Mouse (Mus musculus) midbrain, embryonic 12.5 days (tissue): ENCODE data around the gene Cubn. TPM values are rescaled to one million over a fixed set of nuclear protein-coding genes. Genes with fewer than 3 reads are reported as not detected.

ENCODE experiments used
- ATAC-seq: fragments of 200-750 bp; cut with Nextera tagmentation; 2 replicates; pipeline ENCODE4 v1.8.0; 2017; ENCODE audit warnings: low read depth, moderate TSS enrichment, moderate library complexity; ENCODE audit not compliant: low FRiP score
- H3K27ac ChIP-seq: fragments of 300-500 bp; sonication (generic); replicated peaks from 2 replicates; pipeline ENCODE4 v1.5.1; 2016; ENCODE audit warnings: mild to moderate bottlenecking
- H3K27me3 ChIP-seq: fragments of 300-500 bp; sonication (generic); 2 replicates; pipeline ENCODE4 v1.6.1; 2016; ENCODE audit warnings: mild to moderate bottlenecking
- H3K36me3 ChIP-seq: fragments of 300-500 bp; sonication (generic); 2 replicates; pipeline ENCODE4 v1.6.1; 2016
- H3K4me1 ChIP-seq: fragments of 300-500 bp; sonication (generic); 2 replicates; pipeline ENCODE4 v1.6.1; 2016
- H3K4me2 ChIP-seq: fragments of 300-500 bp; sonication (generic); replicated peaks from 2 replicates; pipeline ENCODE4 v1.6.1; 2016; ENCODE audit warnings: mild to moderate bottlenecking, moderate library complexity
- H3K4me3 ChIP-seq: fragments of 300-500 bp; sonication (generic); 2 replicates; pipeline ENCODE4 v1.5.1; 2016; ENCODE audit warnings: mild to moderate bottlenecking
- H3K9ac ChIP-seq: fragments of 300-500 bp; sonication (generic); replicated peaks from 2 replicates; pipeline ENCODE4 v1.6.1; 2016; ENCODE audit warnings: mild to moderate bottlenecking, moderate library complexity
- H3K9me3 ChIP-seq: fragments of 300-500 bp; sonication (generic); 2 replicates; pipeline ENCODE4 v1.6.1; 2016; ENCODE audit warnings: mild to moderate bottlenecking
- WGBS: fragments of 180-500 bp; shearing (Covaris S2); methylation state at CpG from one replicate; pipeline ENCODE4 v1.1.7; 2016; 5-methylcytosine and 5-hydroxymethylcytosine counted together
- polyA plus RNA-seq: library from polyadenylated mRNA; unstranded; fragments of >200 nt; fragmentation: Nextera tagmentation; extraction: Ambion mirVana; gene quantifications from 2 replicates; pipeline ENCODE4 v1.2.1, GENCODE M21; 2016

Gene Cubn
- polyA plus RNA-seq, 1 experiment from 2014 or later = 0.41 TPM

GRCm38 (mm10) chr2:13400831-13401230 is 90.8 kb downstream of the Cubn start:
- WGBS = 79% methylated on average over 6 of the region's 6 CpGs
- no peaks in the 10 kb centered on the region for H3K27me3 ChIP-seq
- H3K36me3 ChIP-seq = no peaks in the 10 kb centered on the region
- H3K4me2 ChIP-seq = no peak overlapping the region
- H3K9me3 ChIP-seq = no peaks in the 10 kb centered on the region
- no peak overlapping the region for H3K4me3 ChIP-seq
- no peak overlapping the region for H3K27ac ChIP-seq
- H3K4me1 ChIP-seq = peaks cover 28% of the 10 kb centered on the region
- H3K9ac ChIP-seq = no peak overlapping the region
- ATAC-seq = no peak

DNA sequence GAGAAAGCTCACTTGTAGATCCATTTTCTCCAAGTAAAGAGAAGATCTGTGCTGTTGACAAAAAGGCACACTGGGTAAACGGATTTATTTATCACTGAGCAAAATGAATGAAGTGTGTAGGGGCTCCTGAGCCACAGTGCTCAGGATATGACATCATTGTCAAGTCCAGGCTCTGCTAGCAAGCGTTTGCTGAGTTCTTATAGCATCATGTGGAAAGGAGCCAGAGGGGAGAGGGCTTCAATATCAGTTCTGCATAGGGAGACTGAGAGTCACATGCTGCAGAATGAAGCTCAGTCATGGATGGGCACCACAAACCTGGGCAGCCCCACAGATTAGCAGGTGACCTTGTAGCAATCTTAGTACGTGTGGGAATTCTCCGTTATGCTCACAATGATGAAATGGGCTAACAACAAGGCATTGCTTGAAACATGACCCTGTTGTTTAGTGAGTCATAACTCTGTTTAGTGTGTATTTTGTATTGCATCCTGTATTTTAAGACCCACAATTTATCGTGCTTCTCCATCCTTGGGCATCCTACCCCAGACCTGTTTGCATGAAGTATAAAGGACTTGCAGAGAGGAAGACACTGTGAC is 92.0 kb downstream of the Cubn start:
- peak overlapping the region; percentile 82 for H3K27ac ChIP-seq
- H3K36me3 ChIP-seq = no peaks in the 10 kb centered on the region
- 50% methylated on average over 5 of the region's 5 CpGs for WGBS
- H3K9ac ChIP-seq = no peak overlapping the region
- H3K9me3 ChIP-seq = no peaks in the 10 kb centered on the region
- no peak overlapping the region for H3K4me3 ChIP-seq
- H3K4me1 ChIP-seq = peaks cover 32% of the 10 kb centered on the region
- ATAC-seq = peak; percentile 71
- no peak overlapping the region; the same call in 1 of the 2 replicates for H3K4me2 ChIP-seq
- no peaks in the 10 kb centered on the region for H3K27me3 ChIP-seq

GRCm38 (mm10) chr2:13398955-13399354 is 92.7 kb downstream of the Cubn start:
- Histone ChIP-seq H3K4me1 (peaks cover 38% of the 10 kb centered on the region), H3K27ac (peak overlapping the region; percentile 82), H3K4me3 (no peak overlapping the region), H3K4me2 (no peak overlapping the region; the same call in 1 of the 2 replicates), H3K9ac (no peak overlapping the region), H3K27me3 (no peaks in the 10 kb centered on the region), H3K36me3 (no peaks in the 10 kb centered on the region), H3K9me3 (no peaks in the 10 kb centered on the region)
- WGBS = 7% methylated on average over 2 of the region's 2 CpGs
- peak; percentile 93 for ATAC-seq

DNA sequence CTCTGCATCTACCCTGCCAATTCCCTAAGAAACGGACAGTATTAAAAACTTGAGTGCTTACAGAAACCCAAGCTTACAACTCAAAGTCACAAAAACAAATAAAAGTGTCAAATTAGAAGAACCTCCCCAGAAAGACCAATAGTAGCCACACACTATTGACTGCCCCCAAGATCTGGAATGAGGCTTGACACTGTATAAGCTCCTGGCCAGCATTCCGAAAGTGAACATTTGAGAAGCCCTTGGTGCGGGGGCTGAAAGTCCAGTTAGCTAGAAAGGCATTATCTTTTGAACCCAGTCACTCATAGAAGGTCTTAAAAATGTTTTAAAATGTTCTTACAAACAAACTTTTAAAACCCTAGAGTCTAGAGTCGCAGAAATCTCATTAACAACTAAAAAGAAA is 93.1 kb downstream of the Cubn start:
- H3K4me1 ChIP-seq = peaks cover 38% of the 10 kb centered on the region
- no peaks in the 10 kb centered on the region for H3K9me3 ChIP-seq
- peak overlapping the region; percentile 82 for H3K27ac ChIP-seq
- peak; percentile 57 for ATAC-seq
- WGBS = 12% methylated on average over 4 of the region's 4 CpGs
- no peak overlapping the region for H3K4me2 ChIP-seq
- no peaks in the 10 kb centered on the region for H3K36me3 ChIP-seq
- H3K9ac ChIP-seq = no peak overlapping the region
- H3K4me3 ChIP-seq = no peak overlapping the region
- no peaks in the 10 kb centered on the region for H3K27me3 ChIP-seq

GRCm38 (mm10) chr2:13396124-13396540 is 95.5 kb downstream of the Cubn start:
- H3K9me3 ChIP-seq = no peaks in the 10 kb centered on the region
- no peak overlapping the region for H3K4me3 ChIP-seq
- no peak overlapping the region for H3K9ac ChIP-seq
- no peak overlapping the region for H3K27ac ChIP-seq
- no peaks in the 10 kb centered on the region for H3K27me3 ChIP-seq
- no peak for ATAC-seq
- H3K4me2 ChIP-seq = no peak overlapping the region
- 21% methylated on average over 3 of the region's 3 CpGs for WGBS
- H3K4me1 ChIP-seq = peaks cover 38% of the 10 kb centered on the region
- no peaks in the 10 kb centered on the region for H3K36me3 ChIP-seq

DNA sequence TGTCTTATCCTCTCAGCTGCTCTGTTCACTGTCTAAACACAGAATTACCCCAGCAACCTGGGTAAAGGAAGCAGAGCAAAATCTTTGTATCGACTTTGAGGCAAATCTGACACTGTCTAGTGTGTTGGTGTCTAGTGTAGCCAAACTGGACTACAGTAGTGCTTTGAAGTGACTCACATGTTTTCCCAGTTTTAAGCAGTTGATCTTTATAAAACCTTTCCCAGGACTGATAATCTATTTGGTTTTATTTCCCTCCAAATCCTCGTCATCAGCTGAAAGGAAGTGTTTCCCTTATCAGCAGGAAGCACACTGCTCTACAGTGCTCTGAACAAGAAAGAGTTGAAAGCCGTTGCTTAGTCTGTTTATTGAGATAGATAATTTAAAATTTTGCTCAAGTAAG is 100.6 kb downstream of the Cubn start:
- no peak for ATAC-seq
- Histone ChIP-seq H3K9me3 (no peaks in the 10 kb centered on the region), H3K36me3 (no peaks in the 10 kb centered on the region), H3K9ac (no peak overlapping the region), H3K27me3 (no peaks in the 10 kb centered on the region), H3K4me2 (no peak overlapping the region), H3K27ac (no peak overlapping the region), H3K4me3 (no peak overlapping the region), H3K4me1 (peaks cover 24% of the 10 kb centered on the region)
- WGBS = 57% methylated on average over 3 of the region's 3 CpGs

DNA sequence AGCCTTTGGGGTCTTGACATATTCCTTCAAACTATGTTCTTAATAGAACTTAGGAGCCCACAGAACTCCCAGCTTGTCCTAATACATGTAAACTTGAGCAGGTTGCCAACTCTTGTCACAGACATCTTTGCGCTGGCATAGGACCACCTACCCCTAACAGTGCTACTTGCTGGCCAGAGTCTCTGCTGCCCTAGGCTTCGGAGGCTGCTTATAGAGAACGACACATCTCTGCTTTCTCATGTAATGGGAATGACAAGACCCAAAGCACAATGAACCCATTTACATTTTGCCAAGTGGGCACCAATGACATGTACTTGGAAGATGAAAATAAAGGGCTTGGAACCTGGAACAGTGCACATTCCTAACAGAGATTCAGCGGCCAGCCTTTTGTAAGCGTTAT is 105.0 kb downstream of the Cubn start:
- Histone ChIP-seq H3K36me3 (no peaks in the 10 kb centered on the region), H3K27ac (peak overlapping the region; percentile 97), H3K4me2 (no peak overlapping the region), H3K27me3 (no peaks in the 10 kb centered on the region), H3K9ac (no peak overlapping the region), H3K4me3 (no peak overlapping the region), H3K9me3 (no peaks in the 10 kb centered on the region), H3K4me1 (peaks cover 28% of the 10 kb centered on the region)
- no peak for ATAC-seq
- WGBS = 69% methylated on average over 5 of the region's 5 CpGs

DNA sequence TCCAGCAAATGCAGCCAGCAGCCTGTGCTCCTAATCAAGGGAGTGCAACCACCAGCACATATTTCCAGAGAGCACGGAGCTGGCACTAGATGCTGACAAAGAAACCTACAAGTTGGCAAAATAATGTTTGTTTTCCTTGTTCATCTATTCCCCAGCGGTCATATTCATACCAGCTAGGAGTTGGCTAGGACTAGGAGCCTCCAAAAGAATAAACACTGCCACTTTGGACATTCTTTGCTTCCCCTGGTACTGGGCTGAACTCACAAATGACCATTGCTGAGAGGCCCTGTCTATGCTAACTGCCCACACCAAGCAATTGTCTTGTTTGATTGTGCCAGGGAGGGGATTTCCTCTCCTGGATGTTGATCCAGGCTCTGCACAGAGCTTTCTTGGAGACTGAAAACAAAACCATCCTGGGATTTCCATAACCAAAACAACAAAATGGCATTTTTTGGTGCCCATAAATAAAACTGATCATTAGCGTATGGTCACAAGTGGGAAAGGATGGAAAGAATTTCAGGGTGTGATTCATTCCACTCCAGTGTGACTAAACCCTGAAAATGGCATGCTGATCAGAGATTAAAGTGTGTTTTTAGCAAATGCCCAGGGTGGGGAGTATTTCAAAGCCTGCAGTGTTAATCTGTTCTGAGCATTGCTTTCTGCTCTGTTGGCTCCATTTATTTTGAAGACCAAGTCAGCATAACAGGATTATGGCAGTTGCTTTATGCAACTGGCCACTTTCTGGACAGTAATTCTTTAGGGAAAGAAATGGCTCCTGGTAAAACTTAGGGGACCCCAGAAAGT is 105.9 kb downstream of the Cubn start:
- peak overlapping the region; percentile 97 for H3K27ac ChIP-seq
- H3K9me3 ChIP-seq = no peaks in the 10 kb centered on the region
- H3K4me2 ChIP-seq = peak overlapping the region; percentile 33
- no peak overlapping the region for H3K9ac ChIP-seq
- no peaks in the 10 kb centered on the region for H3K27me3 ChIP-seq
- peak; percentile 59 for ATAC-seq
- peaks cover 28% of the 10 kb centered on the region for H3K4me1 ChIP-seq
- H3K4me3 ChIP-seq = no peak overlapping the region
- WGBS = 26% methylated on average over 3 of the region's 3 CpGs
- H3K36me3 ChIP-seq = no peaks in the 10 kb centered on the region

DNA sequence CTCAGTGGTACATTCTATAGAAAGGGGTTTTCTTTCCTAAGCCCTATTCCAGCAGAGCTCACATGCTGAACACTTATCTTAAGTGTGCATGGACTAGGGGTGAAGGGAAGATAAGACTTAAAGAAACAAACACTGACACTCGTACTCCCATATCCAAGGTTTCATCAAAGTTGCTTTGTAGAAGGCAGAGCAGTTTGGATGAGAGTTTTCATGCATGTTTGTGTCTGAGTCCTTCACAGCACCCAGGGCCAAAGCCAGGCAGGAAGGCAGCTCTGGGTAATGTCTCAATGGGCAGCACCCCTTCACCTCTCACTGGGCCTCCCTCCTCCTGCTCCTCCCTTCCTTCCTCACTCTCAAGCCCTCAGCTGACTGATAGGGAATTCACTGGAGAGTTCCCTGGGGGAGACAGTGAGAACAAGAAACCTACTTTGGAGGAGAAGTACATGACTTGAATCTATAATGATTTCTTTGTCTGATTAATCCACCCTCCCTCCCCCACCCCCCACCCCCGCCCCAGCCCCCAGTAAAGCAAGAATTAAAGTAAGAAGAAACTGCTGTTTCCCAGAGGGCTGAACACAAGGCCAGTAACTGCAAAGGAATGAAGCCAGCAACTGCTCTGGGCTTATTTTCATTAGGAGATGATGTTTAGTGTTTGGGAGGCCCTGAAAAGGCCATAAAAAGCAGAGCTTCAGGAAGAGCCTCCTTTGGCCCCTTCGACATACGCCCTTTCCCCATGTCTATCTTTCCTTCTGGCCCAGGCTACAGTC is 106.7 kb downstream of the Cubn start:
- Histone ChIP-seq H3K27ac (peak overlapping the region; percentile 97), H3K9me3 (no peaks in the 10 kb centered on the region), H3K36me3 (no peaks in the 10 kb centered on the region), H3K27me3 (no peaks in the 10 kb centered on the region), H3K9ac (no peak overlapping the region), H3K4me2 (peak overlapping the region; percentile 33), H3K4me1 (peaks cover 28% of the 10 kb centered on the region), H3K4me3 (no peak overlapping the region)
- ATAC-seq = peak; percentile 93
- WGBS = 14% methylated on average over 4 of the region's 4 CpGs

DNA sequence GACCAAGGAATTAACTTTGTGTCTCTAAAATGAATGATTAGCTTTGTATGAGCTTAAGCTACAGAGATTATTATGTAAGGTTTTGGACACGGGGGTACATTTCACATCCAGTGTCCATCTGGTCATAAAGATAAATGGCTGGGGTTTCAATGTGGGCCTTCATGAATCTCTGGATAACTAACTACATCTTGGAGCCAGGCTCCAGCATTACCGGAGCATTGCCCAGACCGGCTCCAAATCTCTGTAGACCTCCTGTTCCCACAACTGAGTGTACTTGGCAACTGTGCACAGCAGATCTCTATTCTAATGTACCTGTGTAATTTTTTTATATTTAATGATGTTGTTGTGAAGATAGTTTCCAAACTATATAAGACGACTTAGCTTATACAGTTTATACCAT is 115.4 kb downstream of the Cubn start:
- H3K27me3 ChIP-seq = no peaks in the 10 kb centered on the region
- no peak overlapping the region for H3K27ac ChIP-seq
- H3K4me2 ChIP-seq = no peak overlapping the region
- WGBS = 96% methylated on average over 4 of the region's 4 CpGs
- ATAC-seq = no peak
- H3K9ac ChIP-seq = no peak overlapping the region
- no peak overlapping the region for H3K4me3 ChIP-seq
- no peaks in the 10 kb centered on the region for H3K9me3 ChIP-seq
- peaks cover 22% of the 10 kb centered on the region for H3K4me1 ChIP-seq
- no peaks in the 10 kb centered on the region for H3K36me3 ChIP-seq

- Histone ChIP-seq H3K27me3 (no peaks in the 10 kb centered on the region), H3K9ac (no peak overlapping the region), H3K4me2 (no peak overlapping the region), H3K4me1 (peaks cover 29% of the 10 kb centered on the region), H3K4me3 (no peak overlapping the region), H3K9me3 (no peaks in the 10 kb centered on the region), H3K36me3 (no peaks in the 10 kb centered on the region), H3K27ac (peak overlapping the region; percentile 90)
- WGBS = 50% methylated on average over 1 of the region's 1 CpGs
- no peak for ATAC-seq
Measured at GRCm38 (mm10) chr2:13373291-13373690, 118.3 kb downstream of the Cubn start.

GRCm38 (mm10) chr2:13372825-13373224 is 118.8 kb downstream of the Cubn start:
- peak overlapping the region; percentile 31; the same call in 1 of the 2 replicates for H3K4me2 ChIP-seq

More at GRCm38 (mm10) chr2:13372825-13373224, 118.8 kb downstream of the Cubn start:
- Histone ChIP-seq H3K4me3 (no peak overlapping the region), H3K9me3 (no peaks in the 10 kb centered on the region), H3K4me1 (peaks cover 29% of the 10 kb centered on the region), H3K36me3 (no peaks in the 10 kb centered on the region), H3K27ac (peak overlapping the region; percentile 90), H3K9ac (no peak overlapping the region), H3K27me3 (no peaks in the 10 kb centered on the region)
- ATAC-seq = no peak; the same call in 1 of the 2 replicates
- WGBS = 44% methylated on average over 3 of the region's 3 CpGs
